Mouse (Mus musculus): ENCODE measurements around the gene Plet1.

DNA sequence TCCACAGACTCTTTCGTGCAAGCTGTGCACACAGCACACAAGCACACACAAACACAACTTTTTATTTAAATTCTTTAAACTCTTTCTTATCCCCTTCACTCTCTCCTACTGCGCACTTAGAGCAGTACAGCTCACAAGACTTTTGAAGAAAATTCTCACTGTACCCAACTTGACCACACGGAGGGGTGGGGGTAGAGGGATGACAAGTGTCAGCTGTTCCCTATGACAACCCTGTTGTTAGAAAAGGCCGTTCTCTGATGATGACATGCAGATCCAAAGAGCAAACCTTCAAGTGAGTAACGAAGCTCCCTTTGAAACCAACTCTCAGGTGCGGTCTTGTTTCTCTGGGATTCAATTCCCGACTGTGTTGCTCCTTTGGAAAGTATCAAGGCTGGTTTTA, 33.5 kb downstream of the Plet1 start:
- no peak for TF ChIP-seq CTCF (IDR thresholded peaks at IDR 0.05; ENCODE audit: low read depth, low read length)
- TF ChIP-seq POLR2A (IDR thresholded peaks at IDR 0.05; ENCODE audit: borderline replicate concordance, low read depth, low read length) = no peak
